Mouse (Mus musculus): ENCODE measurements around the gene Lmtk2.
A peak's percentile ranks its signal among the peaks of the same experiment; 100 is the strongest.

DNA sequence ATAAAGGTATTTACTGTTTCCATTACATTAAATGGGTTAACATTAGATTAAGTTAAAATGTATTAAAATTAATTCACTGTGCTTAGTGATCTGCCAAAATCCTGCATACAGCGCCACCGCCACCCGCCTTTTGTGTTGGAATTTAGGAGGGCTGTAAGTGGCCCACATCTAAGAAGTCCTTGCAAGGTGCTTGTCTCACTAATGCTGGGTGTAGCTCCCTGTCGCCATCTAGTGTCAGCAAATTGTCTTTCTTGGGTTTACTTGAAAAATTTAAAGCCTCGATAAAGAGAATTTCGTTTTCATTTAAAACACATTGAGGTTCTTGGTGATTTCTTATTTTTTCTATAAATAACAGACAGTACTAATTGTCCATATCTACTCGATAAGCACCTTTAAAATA, 54.3 kb downstream of the Lmtk2 start:
- TF ChIP-seq RCOR1 (IDR thresholded peaks at IDR 0.05; ENCODE audit: low read depth, low read length) (no peak), JUND (IDR thresholded peaks at IDR 0.05; ENCODE audit: low read depth, low read length) (no peak), POLR2A (IDR thresholded peaks at IDR 0.05; ENCODE audit: control insufficient read depth in 1 of 2, insufficient read depth in 1 of 2, low read depth in 1 of 2, low read length in 2 of 2, poor library complexity in 1 of 2) (no peak), MAZ (IDR thresholded peaks at IDR 0.05; ENCODE audit: low read depth, low read length) (no peak), SIN3A (IDR thresholded peaks at IDR 0.05; ENCODE audit: low read length) (0 out of 2 replicates have a peak, but pooled peaks have one; percentile 16), EP300 (IDR thresholded peaks at IDR 0.05; ENCODE audit: low read depth in 1 of 2, low read length in 2 of 2) (no peak), MAFK (IDR thresholded peaks at IDR 0.05; ENCODE audit: borderline replicate concordance, low read depth, low read length) (no peak), CTCF (IDR thresholded peaks at IDR 0.05 in 2 of 3, conservative IDR thresholded peaks at IDR 0.05 in 1 of 3; ENCODE audit: control insufficient read depth in 1 of 3, insufficient read depth in 1 of 3, low read depth in 2 of 3, low read length in 3 of 3, poor library complexity in 1 of 3, severe bottlenecking in 1 of 3) (peak; percentile 55 to 83 (median 60)), USF2 (IDR thresholded peaks at IDR 0.05; ENCODE audit: borderline replicate concordance in 1 of 2, insufficient read depth in 1 of 2, low read depth in 1 of 2, low read length in 2 of 2) (no peak), ZC3H11A (IDR thresholded peaks at IDR 0.05; ENCODE audit: low read depth, low read length) (peak; percentile 72), SMC3 (IDR thresholded peaks at IDR 0.05; ENCODE audit: low read depth, low read length) (peak; percentile 78), MXI1 (IDR thresholded peaks at IDR 0.05; ENCODE audit: low read depth, low read length) (no peak), ELF1 (IDR thresholded peaks at IDR 0.05; ENCODE audit: low read depth, low read length) (no peak), UBTF (IDR thresholded peaks at IDR 0.05; ENCODE audit: borderline replicate concordance, insufficient read depth, low read depth, low read length) (no peak)
